Mouse (Mus musculus): Measurements from ENCODE around the gene Pdzk1.

DNA sequence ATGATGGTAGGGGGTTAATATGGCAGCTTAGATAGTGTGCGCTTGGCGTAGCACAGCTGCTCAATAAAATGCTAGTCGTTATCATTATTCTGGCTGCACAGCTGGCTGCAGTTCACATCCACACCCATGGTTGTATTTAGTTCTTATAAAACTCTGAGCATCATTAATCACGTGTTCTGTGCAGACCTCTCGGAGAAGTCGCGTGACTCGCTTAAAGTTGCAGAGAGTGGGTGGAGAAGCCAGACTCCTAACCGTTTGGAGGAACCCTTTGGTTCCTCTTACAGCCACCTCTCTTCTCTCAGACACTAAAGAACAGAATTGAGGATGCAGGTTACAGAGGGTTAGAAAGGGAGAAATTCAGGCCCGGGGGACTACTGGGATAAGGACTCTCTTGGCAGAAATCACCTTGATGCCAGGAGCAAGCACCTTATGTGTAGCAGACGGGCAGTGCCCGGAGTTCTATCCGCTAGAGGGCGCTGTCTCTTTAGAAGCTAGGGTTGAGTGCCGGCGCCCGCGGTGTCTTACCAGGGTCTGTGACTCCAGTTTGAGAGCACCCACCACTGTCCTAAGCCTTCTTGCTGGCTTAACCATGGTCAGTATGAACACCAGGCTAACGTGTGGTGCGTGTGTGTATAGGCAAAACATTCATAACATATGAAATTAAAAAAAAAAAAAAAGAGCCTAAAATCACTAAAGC is 16.5 kb upstream of the Pdzk1 start:
- peak; percentile 76 for TF ChIP-seq CTCF (IDR thresholded peaks at IDR 0.05)
- TF ChIP-seq EP300 (IDR thresholded peaks at IDR 0.05), result no peak
